Mouse (Mus musculus) erythroblast, embryonic 14.5 days (primary cell): ENCODE measurements around the gene Brcc3. TPM values are rescaled to one million over a fixed set of nuclear protein-coding genes. Genes with fewer than 3 reads are reported as not detected.
A peak's percentile ranks its signal among the peaks of the same experiment; 100 is the strongest.
"Not testable (repeated sequence)": the region's sequence is repeated elsewhere in the genome, so short reads cannot be mapped to it uniquely, and the experiment has no call there.

Source experiments
- H3K27me3 ChIP-seq: 2 replicates; pipeline ENCODE4 v1.6.1; 2012; ENCODE audit warnings: inconsistent platforms; ENCODE audit not compliant: control insufficient read depth
- H3K36me3 ChIP-seq: 2 replicates; pipeline ENCODE4 v1.6.1; 2012; ENCODE audit warnings: mild to moderate bottlenecking, inconsistent platforms; ENCODE audit not compliant: control insufficient read depth
- H3K4me1 ChIP-seq: 2 replicates; pipeline ENCODE4 v1.6.1; 2012; ENCODE audit warnings: inconsistent platforms; ENCODE audit not compliant: control insufficient read depth
- H3K4me3 ChIP-seq: replicated peaks from 2 replicates; pipeline ENCODE3; 2012; ENCODE audit warnings: moderate library complexity, mild to moderate bottlenecking, inconsistent platforms
- H3K9me3 ChIP-seq: 2 replicates; pipeline ENCODE4 v1.6.1; 2012; ENCODE audit warnings: low read length, inconsistent platforms, mixed read lengths; ENCODE audit not compliant: control insufficient read depth
- GATA1 ChIP-seq: IDR thresholded peaks from 2 replicates; pipeline ENCODE4 v1.6.1; 2012; ENCODE audit warnings: low read length, inconsistent platforms, mixed read lengths
- TAL1 ChIP-seq: IDR thresholded peaks from 3 replicates; pipeline ENCODE4 v1.6.1; 2012; ENCODE audit warnings: low read length, inconsistent platforms, mixed read lengths
- polyA plus RNA-seq: library from polyadenylated mRNA; stranded (reverse); fragments of >175 nt; gene quantifications from 2 replicates; pipeline ENCODE4 v1.2.3, GENCODE M21; 2012

Gene Brcc3
- polyA plus RNA-seq, 1 experiment = 0.15 TPM

DNA sequence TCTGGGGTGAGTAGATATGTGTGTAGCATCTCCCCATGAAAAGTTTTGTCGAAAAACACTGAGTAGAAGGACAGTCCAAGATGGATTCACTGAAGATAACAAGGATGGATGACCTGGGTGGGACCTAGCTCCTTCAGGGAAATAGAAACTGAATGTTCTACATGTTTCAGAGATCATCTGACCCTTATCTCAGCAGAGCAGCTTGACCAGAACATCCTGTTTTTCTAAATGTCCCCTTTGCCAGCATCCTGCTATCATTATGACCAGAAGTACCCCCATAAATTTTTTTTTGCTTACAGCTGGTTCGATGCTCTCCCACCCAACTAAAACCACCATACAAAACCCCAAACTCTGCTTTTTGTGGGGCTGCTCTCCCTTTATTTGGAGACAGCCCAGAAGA lies 13.8 kb upstream of the Brcc3 start:
- Histone ChIP-seq H3K9me3 (no peaks in the 10 kb centered on the region), H3K4me3 (no peak overlapping the region), H3K36me3 (peaks cover 22% of the 10 kb centered on the region), H3K27me3 (no peaks in the 10 kb centered on the region), H3K4me1 (peaks cover 22% of the 10 kb centered on the region)
- TF ChIP-seq GATA1 (peak; percentile 47), TAL1 (peak; percentile 59)

- Histone ChIP-seq H3K36me3 (peaks cover 22% of the 10 kb centered on the region), H3K27me3 (no peaks in the 10 kb centered on the region), H3K9me3 (no peaks in the 10 kb centered on the region), H3K4me1 (peaks cover 22% of the 10 kb centered on the region), H3K4me3 (no peak overlapping the region)
- no peak for TF ChIP-seq GATA1
- no peak for TF ChIP-seq TAL1
Observed at GRCm38 (mm10) chrX:75403350-75403749, 13.1 kb upstream of the Brcc3 start.

DNA sequence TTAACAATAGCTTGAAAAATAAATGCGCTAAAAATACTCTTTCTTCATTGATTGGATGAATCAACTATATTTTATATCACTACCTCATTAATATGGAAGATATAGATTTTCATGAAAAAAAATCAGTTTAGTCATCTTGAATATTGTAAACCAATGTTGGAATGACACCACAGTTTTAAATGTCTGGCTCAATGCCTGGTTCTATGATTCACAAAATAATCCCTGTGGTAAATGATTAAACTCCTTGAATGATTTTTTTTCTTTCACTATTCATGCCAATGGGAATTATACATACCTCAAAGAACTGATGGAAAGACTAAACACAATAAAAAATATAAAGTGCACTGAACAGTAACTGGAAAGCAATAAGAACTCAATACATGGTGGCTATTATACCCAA lies 6.7 kb upstream of the Brcc3 start:
- no peaks in the 10 kb centered on the region for H3K9me3 ChIP-seq

DNA sequence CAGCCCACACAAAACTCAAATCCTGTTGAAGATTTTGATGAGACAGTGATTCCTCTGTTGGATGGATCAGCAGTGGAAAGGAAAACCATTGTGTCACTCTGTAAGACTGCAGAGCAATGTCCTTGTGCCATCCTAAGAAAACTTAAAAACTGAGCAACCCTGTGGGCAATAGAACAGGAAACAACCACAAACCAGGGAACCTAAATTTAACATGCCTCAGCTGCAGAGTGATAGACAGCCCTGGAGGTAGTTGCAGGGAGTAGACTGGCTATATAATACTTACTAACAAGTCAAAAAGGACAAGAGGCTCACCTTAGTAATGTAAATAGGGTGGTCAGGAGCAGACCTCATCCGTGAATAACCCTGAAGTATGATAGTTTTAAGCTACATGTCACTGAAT lies 38.2 kb downstream of the Brcc3 start:
- H3K4me1 ChIP-seq = no peaks in the 10 kb centered on the region
- H3K27me3 ChIP-seq = no peaks in the 10 kb centered on the region
- no peak overlapping the region for H3K4me3 ChIP-seq
- H3K36me3 ChIP-seq = peaks cover 30% of the 10 kb centered on the region
- TF ChIP-seq TAL1 (no peak), GATA1 (no peak)
- no peaks in the 10 kb centered on the region for H3K9me3 ChIP-seq

More for the DNA sequence above, 6.7 kb upstream of the Brcc3 start:
- TF ChIP-seq TAL1 (no peak), GATA1 (no peak)
- Histone ChIP-seq H3K4me1 (peaks cover 7% of the 10 kb centered on the region), H3K36me3 (peaks cover 28% of the 10 kb centered on the region), H3K27me3 (no peaks in the 10 kb centered on the region), H3K4me3 (no peak overlapping the region)

DNA sequence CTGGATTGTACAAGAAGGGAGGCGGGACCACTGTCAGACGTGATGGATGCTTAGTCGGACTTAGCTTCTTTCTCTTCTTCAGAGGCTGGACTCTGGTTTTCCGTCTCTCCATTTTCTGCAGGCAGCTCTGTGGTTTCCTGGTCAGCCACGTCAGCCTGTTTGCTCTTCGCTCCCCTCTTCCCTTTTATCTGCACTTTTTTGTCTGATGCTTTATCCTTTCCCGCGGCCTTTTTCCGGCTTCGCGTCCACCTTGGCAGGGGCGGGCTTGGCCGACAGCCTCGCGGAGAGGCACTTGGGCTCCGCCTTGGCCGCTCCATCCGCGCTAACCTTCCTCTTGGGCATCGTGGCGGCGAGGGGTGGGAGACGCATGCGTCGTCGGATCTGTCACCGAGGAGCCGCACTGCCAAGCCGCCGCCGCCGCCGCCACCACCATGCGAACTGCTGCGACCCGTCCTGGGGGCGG lies 58.8 kb downstream of the Brcc3 start:
- not testable (repeated sequence) for H3K36me3 ChIP-seq, H3K9me3 ChIP-seq, H3K27me3 ChIP-seq, H3K4me1 ChIP-seq
- H3K4me3 ChIP-seq = peak overlapping the region; percentile 40

- H3K36me3 ChIP-seq = no peaks in the 10 kb centered on the region
- TF ChIP-seq GATA1 (no peak), TAL1 (no peak)
- H3K4me3 ChIP-seq = no peak overlapping the region
- H3K27me3 ChIP-seq = peaks cover 2% of the 10 kb centered on the region; the same call in 1 of the 2 replicates
- H3K9me3 ChIP-seq = no peaks in the 10 kb centered on the region
- H3K4me1 ChIP-seq = no peaks in the 10 kb centered on the region
Observed at GRCm38 (mm10) chrX:75489886-75490285, 73.5 kb downstream of the Brcc3 start.

Other genes with a start within 250 kb of the Brcc3 start
- gene Fundc2, start 34.2 kb upstream of the Brcc3 start, polyA plus RNA-seq = 0.17 and 0.26 TPM in 2 replicates
- gene F8, start 34.0 kb upstream of the Brcc3 start, polyA plus RNA-seq = 0.01 TPM in 1 of 2 replicates, not detected in the other
- 0.35 and 0.84 TPM in 2 replicates for gene Cmc4, start within 50 bp of the Brcc3 start, polyA plus RNA-seq
- gene Mtcp1, start within 50 bp of the Brcc3 start, polyA plus RNA-seq = 0.16 and 0.28 TPM in 2 replicates
- gene Vbp1, start 97.7 kb downstream of the Brcc3 start, polyA plus RNA-seq = 0.51 and 0.55 TPM in 2 replicates
- 0.02 TPM in 1 of 2 replicates, not detected in the other for gene Rab39b, start 161.6 kb downstream of the Brcc3 start, polyA plus RNA-seq